Mouse (Mus musculus): ENCODE measurements around the gene Slc38a4. TPM values are rescaled to one million over a fixed set of nuclear protein-coding genes. Genes with fewer than 3 reads are reported as not detected.
A peak's percentile ranks its signal among the peaks of the same experiment; 100 is the strongest.

The Slc38a4 gene
- polyA plus RNA-seq, 1 experiment from 2014 or later = 74.2 TPM

DNA sequence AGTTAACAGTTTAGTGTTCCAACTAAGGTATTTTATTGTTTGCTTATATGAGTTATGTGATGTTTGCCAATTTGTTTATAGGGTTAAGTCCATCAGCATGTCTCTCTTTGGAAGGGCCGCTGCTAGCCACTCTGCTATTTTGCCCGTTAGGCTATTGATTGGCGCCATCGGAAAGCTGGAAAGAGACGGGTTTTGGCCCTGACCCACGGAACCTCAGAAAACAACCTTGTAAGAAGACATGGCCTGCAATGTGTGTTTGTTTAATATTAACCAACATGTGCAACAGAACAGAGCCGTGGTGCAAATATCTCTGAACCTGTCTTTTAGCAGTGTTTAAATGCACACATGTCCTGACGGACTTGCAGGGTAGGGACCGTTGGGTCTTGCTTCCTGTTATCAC lies 14.6 kb downstream of the Slc38a4 start:
- H3K9me3 ChIP-seq (ENCODE audit: low read length) = no peaks in the 10 kb centered on the region
- no peak overlapping the region for H3K4me2 ChIP-seq (replicated peaks; ENCODE audit: low read depth, low read length)
- WGBS = 78% methylated on average over 9 of the region's 9 CpGs
- H3K4me1 ChIP-seq (ENCODE audit: insufficient read depth, low read length) = peaks cover 14% of the 10 kb centered on the region
- H3K27ac ChIP-seq (ENCODE audit: low read length) = peak overlapping the region; percentile 63; the same call in 1 of the 2 replicates
- H3K27me3 ChIP-seq (ENCODE audit: insufficient read depth, low read length) = no peaks in the 10 kb centered on the region
- H3K4me3 ChIP-seq (ENCODE audit: low read length) = no peak overlapping the region
- H3K36me3 ChIP-seq (ENCODE audit: insufficient read depth, low read length) = no peaks in the 10 kb centered on the region
- H3K9ac ChIP-seq (replicated peaks; ENCODE audit: low read length) = no peak overlapping the region
- ATAC-seq (ENCODE audit: low FRiP score, low TSS enrichment) = no peak

DNA sequence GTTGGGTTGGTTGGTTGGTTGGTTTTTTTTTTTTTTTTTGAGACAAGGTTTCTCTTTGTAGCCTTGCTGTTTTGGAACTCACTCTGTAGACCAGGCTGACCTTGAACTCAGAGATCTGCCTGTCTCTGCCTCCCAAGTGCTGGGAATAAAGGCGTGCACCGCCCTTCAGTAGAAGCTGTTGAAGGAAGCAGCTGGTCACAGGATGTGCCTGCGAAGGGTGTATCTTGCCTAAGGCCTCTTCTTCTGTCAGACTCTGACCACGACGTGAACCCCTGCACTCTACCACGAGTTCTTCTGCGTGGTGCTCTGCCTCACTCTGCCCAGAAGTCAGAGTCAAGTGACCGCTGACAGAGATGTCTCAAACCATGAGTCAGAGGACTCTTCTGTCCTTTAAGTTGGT lies 18.0 kb downstream of the Slc38a4 start:
- 85% methylated on average over 8 of the region's 8 CpGs for WGBS
- Histone ChIP-seq H3K27ac (ENCODE audit: low read length) (no peak overlapping the region), H3K9ac (replicated peaks; ENCODE audit: low read length) (no peak overlapping the region), H3K4me2 (replicated peaks; ENCODE audit: low read depth, low read length) (no peak overlapping the region), H3K36me3 (ENCODE audit: insufficient read depth, low read length) (no peaks in the 10 kb centered on the region), H3K9me3 (ENCODE audit: low read length) (no peaks in the 10 kb centered on the region), H3K4me3 (ENCODE audit: low read length) (no peak overlapping the region), H3K4me1 (ENCODE audit: insufficient read depth, low read length) (peaks cover 19% of the 10 kb centered on the region), H3K27me3 (ENCODE audit: insufficient read depth, low read length) (no peaks in the 10 kb centered on the region)
- ATAC-seq (ENCODE audit: low FRiP score, low TSS enrichment) = no peak

DNA sequence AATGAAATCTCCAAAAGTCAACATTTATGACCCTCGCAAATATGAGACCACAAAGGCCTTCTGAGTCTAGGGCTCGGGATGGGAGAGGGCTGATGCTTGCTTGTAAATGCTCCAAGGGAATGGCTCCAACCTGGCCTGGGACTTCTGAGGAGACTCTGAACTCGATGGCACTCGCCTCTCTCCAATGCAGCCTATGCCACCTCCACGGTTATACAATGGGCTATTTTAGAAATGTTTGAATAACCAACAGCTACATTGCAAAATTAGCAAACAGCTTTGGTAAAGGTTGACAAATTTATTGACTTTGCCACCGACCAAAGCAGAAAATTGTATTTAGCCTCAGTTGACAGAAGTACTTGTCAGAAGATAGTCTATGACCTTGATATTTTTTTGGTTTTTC lies 19.9 kb downstream of the Slc38a4 start:
- no peaks in the 10 kb centered on the region for H3K27me3 ChIP-seq (ENCODE audit: insufficient read depth, low read length)
- 77% methylated on average over 6 of the region's 6 CpGs for WGBS
- H3K9ac ChIP-seq (replicated peaks; ENCODE audit: low read length) = no peak overlapping the region
- H3K27ac ChIP-seq (ENCODE audit: low read length) = no peak overlapping the region
- H3K9me3 ChIP-seq (ENCODE audit: low read length) = no peaks in the 10 kb centered on the region
- H3K4me2 ChIP-seq (replicated peaks; ENCODE audit: low read depth, low read length) = no peak overlapping the region
- no peak overlapping the region for H3K4me3 ChIP-seq (ENCODE audit: low read length)
- peaks cover 8% of the 10 kb centered on the region for H3K4me1 ChIP-seq (ENCODE audit: insufficient read depth, low read length)
- ATAC-seq (ENCODE audit: low FRiP score, low TSS enrichment) = no peak
- no peaks in the 10 kb centered on the region for H3K36me3 ChIP-seq (ENCODE audit: insufficient read depth, low read length)

DNA sequence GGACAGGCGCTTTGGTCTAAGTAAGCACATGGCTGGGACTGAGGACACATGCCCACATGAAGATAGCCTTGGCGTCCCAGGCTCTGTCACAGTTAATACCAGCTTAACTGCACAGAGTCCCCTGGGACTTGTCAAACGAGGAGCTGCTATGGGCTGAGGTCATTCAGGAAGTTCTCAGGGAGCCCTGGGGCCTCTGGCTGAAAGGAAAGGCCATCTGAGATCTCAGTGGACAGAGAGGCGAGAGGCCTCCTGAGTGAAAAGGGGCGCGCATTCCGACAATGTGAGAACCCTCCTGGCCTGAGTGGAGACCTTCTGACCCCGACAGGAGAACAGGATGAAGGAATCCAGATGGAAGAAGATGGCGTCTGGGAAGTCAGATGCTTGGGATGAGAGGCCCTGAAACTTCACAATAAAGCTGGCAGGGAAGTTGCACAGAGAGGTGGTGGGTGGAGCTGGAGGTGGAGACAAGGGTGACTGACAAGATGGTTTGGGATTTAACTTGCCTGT lies 22.2 kb downstream of the Slc38a4 start:
- no peak for ATAC-seq (ENCODE audit: low FRiP score, low TSS enrichment)
- Histone ChIP-seq H3K27me3 (ENCODE audit: insufficient read depth, low read length) (no peaks in the 10 kb centered on the region), H3K4me1 (ENCODE audit: insufficient read depth, low read length) (peaks cover 8% of the 10 kb centered on the region), H3K36me3 (ENCODE audit: insufficient read depth, low read length) (no peaks in the 10 kb centered on the region), H3K4me3 (ENCODE audit: low read length) (no peak overlapping the region), H3K27ac (ENCODE audit: low read length) (peak overlapping the region; percentile 4; the same call in 1 of the 2 replicates), H3K9ac (replicated peaks; ENCODE audit: low read length) (no peak overlapping the region), H3K4me2 (replicated peaks; ENCODE audit: low read depth, low read length) (no peak overlapping the region), H3K9me3 (ENCODE audit: low read length) (no peaks in the 10 kb centered on the region)
- WGBS = 29% methylated on average over 9 of the region's 9 CpGs

DNA sequence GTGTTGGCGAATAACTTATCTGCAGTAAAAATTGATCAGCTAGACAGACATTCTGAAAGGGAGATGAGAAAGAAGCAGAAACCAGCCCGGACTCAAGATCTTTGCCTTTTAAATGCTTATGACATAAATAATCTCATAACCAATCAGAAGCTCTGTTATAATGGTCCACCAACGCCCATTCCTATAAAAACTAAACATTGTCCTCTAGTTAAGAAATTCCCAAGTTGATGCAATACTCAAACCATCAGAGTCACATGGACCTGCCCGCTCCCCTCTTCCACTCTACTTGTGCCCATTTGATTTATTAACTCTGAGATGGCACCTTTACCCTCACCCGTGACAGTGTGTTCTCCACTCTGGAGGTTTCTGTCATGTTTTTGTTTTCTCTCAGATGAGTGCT lies 23.9 kb downstream of the Slc38a4 start:
- Histone ChIP-seq H3K9me3 (ENCODE audit: low read length) (no peaks in the 10 kb centered on the region), H3K36me3 (ENCODE audit: insufficient read depth, low read length) (no peaks in the 10 kb centered on the region), H3K9ac (replicated peaks; ENCODE audit: low read length) (no peak overlapping the region), H3K4me3 (ENCODE audit: low read length) (no peak overlapping the region), H3K27me3 (ENCODE audit: insufficient read depth, low read length) (no peaks in the 10 kb centered on the region), H3K4me1 (ENCODE audit: insufficient read depth, low read length) (peaks cover 11% of the 10 kb centered on the region), H3K27ac (ENCODE audit: low read length) (no peak overlapping the region), H3K4me2 (replicated peaks; ENCODE audit: low read depth, low read length) (no peak overlapping the region)
- WGBS = 70% methylated on average over 5 of the region's 5 CpGs
- ATAC-seq (ENCODE audit: low FRiP score, low TSS enrichment) = no peak

DNA sequence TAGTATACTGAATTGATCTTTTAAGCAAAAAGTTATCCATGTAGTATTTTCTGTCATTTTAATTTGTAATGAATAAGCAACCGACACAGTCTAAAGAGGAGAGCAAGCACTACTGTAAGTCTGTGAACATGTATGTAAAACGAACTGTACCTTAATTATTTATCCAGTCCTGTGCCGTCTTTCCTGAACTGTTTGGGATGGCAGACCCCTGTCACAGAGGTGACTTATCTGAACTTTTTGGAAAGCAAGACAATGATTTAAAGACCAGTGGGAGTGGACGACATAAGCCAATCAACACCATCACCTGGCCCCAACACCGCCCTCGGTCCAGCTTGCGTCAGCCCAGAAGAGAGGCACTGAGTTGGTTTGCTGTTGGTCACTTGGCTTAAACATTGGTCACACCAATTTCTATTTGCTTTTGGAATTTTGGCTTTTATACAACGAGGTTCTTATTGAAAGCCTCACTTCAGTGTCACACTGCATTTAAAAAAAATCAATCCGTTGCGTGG lies 24.7 kb downstream of the Slc38a4 start:
- H3K4me1 ChIP-seq (ENCODE audit: insufficient read depth, low read length) = peaks cover 11% of the 10 kb centered on the region
- no peak overlapping the region for H3K9ac ChIP-seq (replicated peaks; ENCODE audit: low read length)
- no peak overlapping the region for H3K4me2 ChIP-seq (replicated peaks; ENCODE audit: low read depth, low read length)
- H3K27me3 ChIP-seq (ENCODE audit: insufficient read depth, low read length) = no peaks in the 10 kb centered on the region
- H3K36me3 ChIP-seq (ENCODE audit: insufficient read depth, low read length) = no peaks in the 10 kb centered on the region
- WGBS = 76% methylated on average over 10 of the region's 10 CpGs
- H3K9me3 ChIP-seq (ENCODE audit: low read length) = no peaks in the 10 kb centered on the region
- no peak overlapping the region for H3K27ac ChIP-seq (ENCODE audit: low read length)
- no peak overlapping the region for H3K4me3 ChIP-seq (ENCODE audit: low read length)
- no peak for ATAC-seq (ENCODE audit: low FRiP score, low TSS enrichment)

DNA sequence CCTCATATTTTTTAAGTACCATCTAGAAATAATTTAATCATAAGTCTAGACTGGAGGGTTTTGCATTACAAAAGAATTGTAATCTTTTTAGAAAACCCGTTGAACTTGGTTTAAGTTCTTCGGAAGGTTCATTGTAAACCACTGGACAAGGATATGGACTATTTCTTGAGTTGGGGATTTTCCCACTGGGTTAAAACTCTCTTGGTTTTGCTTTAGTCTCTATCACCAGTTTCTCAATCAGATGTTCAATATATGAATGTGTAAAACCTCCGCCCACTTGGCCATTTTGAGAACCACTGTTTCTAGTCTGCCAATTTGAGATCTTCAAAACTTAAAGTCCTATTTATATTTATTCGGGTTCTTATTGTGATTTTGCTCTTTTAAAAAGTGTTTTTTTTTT lies 25.6 kb downstream of the Slc38a4 start:
- no peaks in the 10 kb centered on the region for H3K9me3 ChIP-seq (ENCODE audit: low read length)
- H3K27ac ChIP-seq (ENCODE audit: low read length) = no peak overlapping the region
- H3K4me2 ChIP-seq (replicated peaks; ENCODE audit: low read depth, low read length) = no peak overlapping the region
- 94% methylated on average over 4 of the region's 4 CpGs for whole genome bisulfite sequencing
- H3K4me1 ChIP-seq (ENCODE audit: insufficient read depth, low read length) = peaks cover 11% of the 10 kb centered on the region
- H3K4me3 ChIP-seq (ENCODE audit: low read length) = no peak overlapping the region
- no peak overlapping the region for H3K9ac ChIP-seq (replicated peaks; ENCODE audit: low read length)
- no peaks in the 10 kb centered on the region for H3K27me3 ChIP-seq (ENCODE audit: insufficient read depth, low read length)
- no peaks in the 10 kb centered on the region for H3K36me3 ChIP-seq (ENCODE audit: insufficient read depth, low read length)
- ATAC-seq (ENCODE audit: low FRiP score, low TSS enrichment) = no peak

DNA sequence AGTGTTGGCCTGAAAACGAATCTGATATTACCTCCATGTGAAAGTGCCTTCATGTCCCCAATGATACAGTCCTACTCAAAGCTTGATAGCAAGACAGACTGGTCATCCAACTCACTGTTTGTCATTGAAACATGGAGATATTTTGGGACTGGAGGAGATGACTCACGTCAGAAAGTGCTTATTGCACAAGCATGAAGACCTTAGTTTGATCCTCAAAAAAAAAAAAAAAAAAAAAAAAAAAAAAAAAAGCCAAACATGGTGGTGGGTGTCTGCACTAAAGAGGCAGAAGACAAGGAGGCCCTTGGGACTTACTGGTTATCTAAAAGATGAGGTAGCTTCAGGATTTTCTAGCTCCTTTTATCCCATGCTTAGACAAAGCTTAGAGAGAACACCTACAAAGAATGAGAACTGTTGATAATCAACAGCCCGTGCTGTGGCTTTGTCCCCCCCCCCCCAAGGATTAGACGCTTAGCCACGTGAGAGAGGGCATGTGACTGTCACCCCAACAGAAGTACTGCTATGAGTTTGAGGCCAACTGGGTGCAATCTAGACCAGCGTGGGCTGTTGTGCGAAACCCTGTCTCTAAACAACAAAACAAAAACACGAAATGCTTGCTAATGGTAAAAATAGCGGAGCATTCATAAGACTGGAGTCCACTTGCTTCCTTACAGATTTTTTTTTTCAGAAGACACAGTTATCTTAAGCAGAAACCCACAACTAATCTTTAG lies 26.5 kb downstream of the Slc38a4 start:
- WGBS = 88% methylated on average over 9 of the region's 9 CpGs

DNA sequence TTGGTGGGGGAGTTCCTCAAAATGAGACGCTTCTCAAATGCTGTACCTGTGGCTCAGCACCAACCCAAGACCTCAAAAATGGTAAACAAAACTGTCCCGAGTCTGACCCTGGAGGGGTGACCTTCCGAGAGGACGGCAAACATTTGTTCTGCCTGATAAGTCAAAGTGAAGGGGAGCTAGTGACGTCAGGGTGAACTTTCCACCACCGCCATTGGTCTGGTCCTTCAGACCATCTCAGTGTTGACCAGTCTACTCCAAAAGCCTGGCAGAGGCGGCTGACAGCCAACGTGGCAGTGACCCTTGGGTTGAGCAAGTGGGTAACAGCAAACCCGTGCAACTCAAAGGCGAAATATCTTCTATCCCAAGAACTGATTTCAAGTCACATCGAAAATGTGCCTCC lies 27.1 kb downstream of the Slc38a4 start:
- H3K27ac ChIP-seq (ENCODE audit: low read length) = no peak overlapping the region
- no peaks in the 10 kb centered on the region for H3K27me3 ChIP-seq (ENCODE audit: insufficient read depth, low read length)
- H3K9ac ChIP-seq (replicated peaks; ENCODE audit: low read length) = no peak overlapping the region
- H3K4me1 ChIP-seq (ENCODE audit: insufficient read depth, low read length) = peaks cover 6% of the 10 kb centered on the region; the same call in 1 of the 2 replicates
- ATAC-seq (ENCODE audit: low FRiP score, low TSS enrichment) = no peak
- no peaks in the 10 kb centered on the region for H3K36me3 ChIP-seq (ENCODE audit: insufficient read depth, low read length)
- no peak overlapping the region for H3K4me2 ChIP-seq (replicated peaks; ENCODE audit: low read depth, low read length)
- H3K9me3 ChIP-seq (ENCODE audit: low read length) = no peaks in the 10 kb centered on the region
- H3K4me3 ChIP-seq (ENCODE audit: low read length) = no peak overlapping the region
- 66% methylated on average over 11 of the region's 11 CpGs for WGBS

More for the DNA sequence above, 26.5 kb downstream of the Slc38a4 start:
- Histone ChIP-seq H3K36me3 (ENCODE audit: insufficient read depth, low read length) (no peaks in the 10 kb centered on the region), H3K27ac (ENCODE audit: low read length) (no peak overlapping the region), H3K9ac (replicated peaks; ENCODE audit: low read length) (no peak overlapping the region), H3K9me3 (ENCODE audit: low read length) (no peaks in the 10 kb centered on the region), H3K4me3 (ENCODE audit: low read length) (no peak overlapping the region), H3K4me1 (ENCODE audit: insufficient read depth, low read length) (peaks cover 10% of the 10 kb centered on the region), H3K27me3 (ENCODE audit: insufficient read depth, low read length) (no peaks in the 10 kb centered on the region), H3K4me2 (replicated peaks; ENCODE audit: low read depth, low read length) (no peak overlapping the region)
- no peak for ATAC-seq (ENCODE audit: low FRiP score, low TSS enrichment)

DNA sequence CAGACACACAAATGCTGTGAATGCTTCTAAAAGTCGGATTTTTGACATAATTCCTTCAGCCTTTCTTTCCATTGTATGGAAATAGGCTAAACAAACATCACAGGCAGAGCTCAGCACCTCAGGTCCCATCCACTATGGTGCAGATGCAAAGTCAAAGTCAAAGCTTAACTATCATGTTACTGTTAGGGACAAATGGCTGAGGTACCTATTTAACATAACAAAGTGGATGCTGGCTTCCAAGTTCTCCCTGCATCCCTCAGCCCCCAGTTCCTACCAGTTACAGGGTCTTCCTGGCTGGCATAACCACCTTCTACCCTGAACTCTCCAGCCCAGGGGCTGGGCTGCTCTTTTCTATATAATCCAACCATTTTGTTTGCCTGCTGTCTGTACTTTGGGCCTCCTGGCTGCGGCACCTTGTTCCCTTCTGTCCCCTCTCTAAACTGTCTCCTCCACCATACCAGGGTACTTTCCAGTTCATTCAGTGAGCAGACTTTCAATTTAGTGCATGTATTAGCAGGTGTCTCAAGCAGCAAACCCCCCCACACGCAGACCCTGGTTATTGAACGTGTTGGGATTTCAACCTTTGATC lies 27.6 kb downstream of the Slc38a4 start:
- Histone ChIP-seq H3K4me1 (ENCODE audit: insufficient read depth, low read length) (0 out of 2 replicates have a peak, but pooled peaks cover 4% of the 10 kb centered on the region), H3K4me3 (ENCODE audit: low read length) (no peak overlapping the region), H3K4me2 (replicated peaks; ENCODE audit: low read depth, low read length) (no peak overlapping the region), H3K9me3 (ENCODE audit: low read length) (no peaks in the 10 kb centered on the region), H3K36me3 (ENCODE audit: insufficient read depth, low read length) (no peaks in the 10 kb centered on the region), H3K27ac (ENCODE audit: low read length) (no peak overlapping the region), H3K27me3 (ENCODE audit: insufficient read depth, low read length) (no peaks in the 10 kb centered on the region), H3K9ac (replicated peaks; ENCODE audit: low read length) (no peak overlapping the region)
- no peak for ATAC-seq (ENCODE audit: low FRiP score, low TSS enrichment)
- 46% methylated on average over 4 of the region's 4 CpGs for WGBS
